Mouse (Mus musculus): Measurements from ENCODE around the gene Cpsf6. TPM values are rescaled to one million over a fixed set of nuclear protein-coding genes. Genes with fewer than 3 reads are reported as not detected.

The Cpsf6 gene
- total RNA-seq, 1 experiment from 2014 or later, result 129 TPM

DNA sequence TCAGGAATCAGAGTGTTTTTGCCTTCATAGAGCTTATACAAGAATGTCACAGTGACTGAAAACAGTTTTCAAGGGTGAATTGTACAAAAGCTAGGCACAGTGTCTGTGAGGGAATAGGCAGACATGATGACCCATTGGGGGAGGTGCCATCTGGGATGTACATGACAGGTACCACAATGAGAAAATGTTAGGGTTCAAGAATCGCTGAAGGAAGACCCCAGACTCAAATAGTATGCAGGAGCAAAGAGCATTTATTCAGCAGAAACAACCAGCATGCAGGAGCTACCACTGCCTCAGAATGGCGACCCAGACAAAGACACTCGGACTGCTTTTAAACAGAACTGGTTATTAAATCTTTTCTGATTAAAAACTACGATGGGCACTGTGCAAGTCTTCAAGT, 80.7 kb downstream of the Cpsf6 start:
- no peak for ATAC-seq (ENCODE audit: extremely low read depth, insufficient number of reproducible peaks, low FRiP score, poor library complexity, severe bottlenecking)

DNA sequence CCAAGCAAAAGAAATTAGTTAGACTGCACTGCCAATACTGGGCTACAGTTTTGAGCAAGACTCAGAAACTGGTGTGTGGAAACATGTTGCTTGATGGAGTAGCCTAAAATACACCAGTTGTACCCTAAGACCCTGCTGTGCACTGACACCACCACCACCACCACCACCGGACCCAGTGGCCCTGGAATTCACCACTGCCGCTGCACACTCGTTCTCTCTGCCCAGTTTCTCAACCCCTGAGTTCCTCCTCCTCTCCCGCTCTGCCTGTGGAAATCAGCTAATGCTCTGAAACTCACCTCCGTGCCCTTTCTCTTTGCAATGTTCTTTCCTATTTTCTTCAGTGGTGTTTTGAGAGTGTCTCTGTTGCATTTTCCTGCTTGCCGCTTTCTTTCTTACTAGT, 81.5 kb downstream of the Cpsf6 start:
- ATAC-seq (ENCODE audit: extremely low read depth, insufficient number of reproducible peaks, low FRiP score, poor library complexity, severe bottlenecking), result 0 out of 2 replicates have a peak, but pooled peaks have one; percentile 36

Other genes starting within 250 kb of the Cpsf6 start
- 20.9 and 21.5 TPM in 2 replicates for gene Frs2, start 231.5 kb downstream of the Cpsf6 start, total RNA-seq (2017)
- gene Yeats4, start 155.5 kb downstream of the Cpsf6 start, total RNA-seq (2017), result 80.4 and 111 TPM in 2 replicates
- not detected in 2 replicates for gene 9530003J23Rik, start 141.3 kb downstream of the Cpsf6 start, total RNA-seq (2017)
- gene Lyz2, start 97.7 kb downstream of the Cpsf6 start, total RNA-seq (2017), result 2,637 and 2,768 TPM in 2 replicates
- 1.6 and 3.5 TPM in 2 replicates for gene Lyz1, start 87.1 kb downstream of the Cpsf6 start, total RNA-seq (2017)
- 40.6 and 45.2 TPM in 2 replicates for gene Cpm, start 249.5 kb upstream of the Cpsf6 start, total RNA-seq (2017)